Mouse (Mus musculus): ENCODE measurements around the gene Sema3c.
"Not testable (repeated sequence)": the region's sequence is repeated elsewhere in the genome, so short reads cannot be mapped to it uniquely, and the experiment has no call there.

Gene Sema3c

GRCm38 (mm10) chr5:17573694-17574380, at the start of gene Sema3c:
Gene Sema3c, plus strand, starts transcription at chr5:17574281.
- no peak for DNase-seq

- not testable (repeated sequence) for DNase-seq
These were observed 42.9 kb upstream of the Sema3c start for GRCm38 (mm10) chr5:17531165-17531564.

- DNase-seq, result no peak
These were observed 30.9 kb upstream of the Sema3c start for GRCm38 (mm10) chr5:17543141-17543540.

- DNase-seq, result no peak
These were observed 29.1 kb upstream of the Sema3c start for GRCm38 (mm10) chr5:17544904-17545449.

GRCm38 (mm10) chr5:17551693-17552092, 22.4 kb upstream of the Sema3c start:
- no peak for DNase-seq

- DNase-seq, result no peak
These were observed 18.0 kb upstream of the Sema3c start for GRCm38 (mm10) chr5:17556073-17556473.

- DNase-seq, result no peak
These were observed 17.3 kb upstream of the Sema3c start for GRCm38 (mm10) chr5:17556715-17557265.

- no peak for DNase-seq
These were observed 2.5 kb upstream of the Sema3c start for GRCm38 (mm10) chr5:17571571-17571970.

- peak; percentile 2 to 5 for DNase-seq
These were observed 517 bp downstream of the Sema3c start for GRCm38 (mm10) chr5:17574413-17575182.

GRCm38 (mm10) chr5:17575183-17575495, 1.1 kb downstream of the Sema3c start:
- no peak for DNase-seq

- DNase-seq, result no peak
These were observed 2.0 kb downstream of the Sema3c start for GRCm38 (mm10) chr5:17576069-17576468.

GRCm38 (mm10) chr5:17582047-17582515, 8.0 kb downstream of the Sema3c start:
- DNase-seq, result no peak

GRCm38 (mm10) chr5:17584299-17584945, 10.3 kb downstream of the Sema3c start:
- no peak for DNase-seq

GRCm38 (mm10) chr5:17586518-17587210, 12.6 kb downstream of the Sema3c start:
- no peak for DNase-seq

GRCm38 (mm10) chr5:17591908-17592307, 17.8 kb downstream of the Sema3c start:
- no peak for DNase-seq

- DNase-seq, result no peak
These were observed 27.6 kb downstream of the Sema3c start for GRCm38 (mm10) chr5:17601700-17602099.

- no peak for DNase-seq
These were observed 46.5 kb downstream of the Sema3c start for GRCm38 (mm10) chr5:17620619-17621018.

- DNase-seq, result no peak
These were observed 48.5 kb downstream of the Sema3c start for GRCm38 (mm10) chr5:17622564-17622963.

GRCm38 (mm10) chr5:17628606-17629005, 54.5 kb downstream of the Sema3c start:
- DNase-seq, result no peak

GRCm38 (mm10) chr5:17629599-17629998, 55.5 kb downstream of the Sema3c start:
- DNase-seq, result no peak

GRCm38 (mm10) chr5:17639519-17639918, 65.4 kb downstream of the Sema3c start:
- no peak for DNase-seq

- no peak for DNase-seq
These were observed 73.7 kb downstream of the Sema3c start for GRCm38 (mm10) chr5:17647643-17648226.

Measured in thymus, adult 18-20 months (tissue).